Mouse (Mus musculus): Measurements from ENCODE around the gene Olfr569. TPM values are rescaled to one million over a fixed set of nuclear protein-coding genes. Genes with fewer than 3 reads are reported as not detected.

The Olfr569 gene
- polyA plus RNA-seq (2016; fragmentation: Nextera tagmentation; extraction: Ambion mirVana): not detected in 2 replicates

DNA sequence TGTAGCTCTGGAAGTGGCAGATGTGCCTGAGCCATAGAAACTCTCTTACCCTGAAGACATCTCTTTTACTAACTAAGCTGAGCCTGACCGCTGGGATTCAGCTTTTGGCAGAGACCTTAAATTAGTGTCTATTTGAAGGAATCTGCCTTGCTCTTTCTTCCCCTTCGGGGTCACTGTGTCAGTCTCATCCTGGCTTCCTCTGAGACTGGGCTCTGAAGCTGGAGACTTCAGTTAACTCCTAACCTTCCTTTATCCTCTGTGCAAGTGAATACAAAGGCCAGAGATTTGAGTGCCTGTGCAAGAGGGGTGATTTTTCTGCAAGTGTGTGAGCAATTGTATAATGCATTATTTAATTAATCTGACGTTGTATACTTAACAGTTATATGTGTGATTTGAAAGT lies at the start of gene Olfr569:
Gene Olfr569, minus strand, starts transcription at position 101 of the 400 bp plus-strand sequence.
- Histone ChIP-seq H3K9ac (no peak within 1 kb of the TSS), H3K27ac (ENCODE audit: poor library complexity, severe bottlenecking) (no peak within 1 kb of the TSS), H3K27me3 (replicated peaks) (no peaks in the 10 kb centered on the region), H3K4me3 (no peak within 1 kb of the TSS), H3K36me3 (no peaks in the 10 kb centered on the region), H3K4me1 (replicated peaks) (no peaks in the 10 kb centered on the region), H3K9me3 (replicated peaks) (no peaks in the 10 kb centered on the region), H3K4me2 (no peak within 1 kb of the TSS)
- ATAC-seq (ENCODE audit: insufficient number of reproducible peaks, low FRiP score): no peak
- whole genome bisulfite sequencing: 68% methylated on average over 3 of the region's 3 CpGs

DNA sequence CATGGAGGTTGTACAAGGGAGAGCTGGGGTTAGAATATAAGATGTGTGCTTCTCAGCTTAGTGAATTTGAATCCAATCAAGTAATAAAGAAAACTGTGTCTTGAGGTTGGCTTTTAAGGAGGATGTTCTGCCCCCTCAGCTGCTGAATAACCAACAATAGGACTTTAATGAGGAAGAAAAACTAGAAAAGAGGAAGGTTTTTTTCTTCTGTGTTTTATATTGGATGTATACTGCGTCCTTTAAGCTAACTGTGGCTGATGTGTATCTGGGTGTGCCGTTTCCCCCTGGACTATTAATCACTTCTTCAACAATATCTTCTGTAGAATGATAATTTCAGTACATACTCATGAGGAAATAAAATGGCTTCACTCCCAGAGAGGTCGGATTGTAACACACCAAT lies 36.4 kb upstream of the Olfr569 start:
- H3K9me3 ChIP-seq (replicated peaks): no peaks in the 10 kb centered on the region
- H3K36me3 ChIP-seq: no peaks in the 10 kb centered on the region
- no peaks in the 10 kb centered on the region for H3K27me3 ChIP-seq (replicated peaks)
- no peaks in the 10 kb centered on the region for H3K4me1 ChIP-seq (replicated peaks)
- WGBS: 68% methylated on average over 3 of the region's 3 CpGs
- no peak overlapping the region for H3K9ac ChIP-seq
- H3K27ac ChIP-seq (ENCODE audit: poor library complexity, severe bottlenecking): no peak overlapping the region
- H3K4me2 ChIP-seq: no peak overlapping the region
- ATAC-seq (ENCODE audit: insufficient number of reproducible peaks, low FRiP score): no peak
- no peak overlapping the region for H3K4me3 ChIP-seq

DNA sequence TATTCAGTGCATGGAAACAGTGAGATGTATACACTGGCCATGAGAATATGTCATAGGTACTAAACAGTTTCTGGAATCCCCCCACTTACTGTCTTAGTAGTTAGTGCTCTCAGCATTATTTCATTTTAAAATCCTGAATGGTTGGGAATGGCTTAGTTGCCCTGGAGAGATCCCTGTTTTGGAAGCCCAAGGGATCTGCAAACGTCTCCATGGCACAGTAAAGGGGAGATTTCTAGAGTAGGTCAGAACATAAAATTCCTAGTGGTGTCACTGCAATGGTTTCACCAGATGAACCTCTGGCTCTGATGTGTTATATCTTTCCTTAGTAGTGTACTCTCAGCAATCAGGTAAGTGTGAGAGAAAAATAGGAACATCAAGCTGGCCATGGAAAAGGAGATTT lies 33.4 kb upstream of the Olfr569 start, which contains the start of gene Olfr572:
Gene Olfr572, plus strand, starts transcription at position 301 of the 400 bp plus-strand sequence.
- no peaks in the 10 kb centered on the region for H3K27me3 ChIP-seq (replicated peaks)
- WGBS: 51% methylated on average over 1 of the region's 1 CpGs

DNA sequence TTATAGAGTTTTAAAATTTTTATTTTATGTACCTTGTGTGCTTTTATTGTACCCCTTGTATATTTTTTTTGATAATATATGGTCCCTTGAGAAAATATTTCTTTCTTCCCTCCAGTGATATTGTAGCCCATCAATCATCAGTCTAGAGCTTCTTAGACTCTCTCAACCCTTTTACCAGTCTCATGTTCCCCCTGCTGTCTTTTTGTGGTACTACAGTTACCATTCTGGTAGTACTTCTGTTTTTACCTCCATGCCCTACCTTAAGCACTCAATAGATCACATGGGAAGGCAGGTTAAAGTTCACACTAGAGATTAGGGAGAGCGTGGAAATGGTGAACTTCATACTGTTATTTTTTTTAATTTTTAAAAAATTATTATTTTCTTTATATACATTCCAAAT lies 28.9 kb upstream of the Olfr569 start:
- ATAC-seq (ENCODE audit: insufficient number of reproducible peaks, low FRiP score): peak; percentile 66
- no peaks in the 10 kb centered on the region for H3K36me3 ChIP-seq

More for the DNA sequence above, 33.4 kb upstream of the Olfr569 start, which contains the start of gene Olfr572:
- H3K4me2 ChIP-seq: no peak within 1 kb of the TSS
- H3K36me3 ChIP-seq: no peaks in the 10 kb centered on the region
- H3K4me1 ChIP-seq (replicated peaks): no peaks in the 10 kb centered on the region
- no peak for ATAC-seq (ENCODE audit: insufficient number of reproducible peaks, low FRiP score)
- no peaks in the 10 kb centered on the region for H3K9me3 ChIP-seq (replicated peaks)
- no peak within 1 kb of the TSS for H3K9ac ChIP-seq
- H3K27ac ChIP-seq (ENCODE audit: poor library complexity, severe bottlenecking): no peak within 1 kb of the TSS
- no peak within 1 kb of the TSS for H3K4me3 ChIP-seq

DNA sequence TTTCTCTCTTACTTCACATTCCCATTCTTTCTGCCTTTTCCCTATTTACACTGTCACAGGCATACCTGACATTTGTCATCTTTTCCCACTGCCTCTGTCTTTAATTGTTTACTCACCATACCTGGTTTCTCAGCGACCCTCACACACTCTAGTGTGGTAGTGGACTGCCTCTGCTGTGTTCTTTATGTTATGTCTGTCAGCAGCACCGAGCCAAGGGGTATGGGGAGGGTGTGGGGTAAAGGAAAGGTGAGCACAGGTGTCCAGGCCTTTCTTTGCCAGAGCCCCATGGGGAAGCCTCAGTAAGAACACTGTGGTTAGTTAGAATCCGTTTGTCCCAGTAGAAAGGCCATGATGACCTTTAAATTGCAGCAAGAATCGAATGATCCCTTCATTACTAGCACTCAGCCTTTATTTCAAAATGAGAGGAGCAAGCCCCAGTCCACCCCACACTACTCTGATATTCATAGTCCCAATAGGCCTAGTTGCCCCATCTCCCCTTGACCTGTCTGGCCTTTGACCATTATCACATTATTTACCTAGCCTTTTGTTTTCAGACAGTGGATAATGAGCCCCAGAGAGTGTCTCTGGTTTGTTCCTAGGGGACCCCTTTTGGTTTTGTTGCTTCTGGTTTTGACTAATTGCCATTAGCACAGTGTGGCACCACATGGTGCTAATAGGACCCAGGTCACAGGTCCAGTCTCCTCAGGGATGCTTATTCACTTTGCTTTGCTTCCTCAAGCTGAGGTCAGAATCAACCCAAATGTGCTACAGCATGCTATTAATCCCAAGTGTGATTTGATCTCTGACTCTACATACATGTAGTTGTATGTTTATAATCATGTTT lies 26.6 kb upstream of the Olfr569 start, which contains the start of gene Olfr571:
Gene Olfr571, minus strand, starts transcription at position 505 of the 844 bp plus-strand sequence.
- no peaks in the 10 kb centered on the region for H3K27me3 ChIP-seq (replicated peaks)
- no peak within 1 kb of the TSS for H3K27ac ChIP-seq (ENCODE audit: poor library complexity, severe bottlenecking)
- H3K9ac ChIP-seq: no peak within 1 kb of the TSS
- no peak for ATAC-seq (ENCODE audit: insufficient number of reproducible peaks, low FRiP score)
- no peak within 1 kb of the TSS for H3K4me2 ChIP-seq
- no peak within 1 kb of the TSS for H3K4me3 ChIP-seq
- 59% methylated on average over 4 of the region's 4 CpGs for WGBS
- no peaks in the 10 kb centered on the region for H3K36me3 ChIP-seq
- H3K4me1 ChIP-seq (replicated peaks): 0 out of 2 replicates have a peak, but pooled peaks cover 8% of the 10 kb centered on the region
- no peaks in the 10 kb centered on the region for H3K9me3 ChIP-seq (replicated peaks)

More for the DNA sequence above, 28.9 kb upstream of the Olfr569 start:
- Histone ChIP-seq H3K4me2 (no peak overlapping the region), H3K9me3 (replicated peaks) (no peaks in the 10 kb centered on the region), H3K4me1 (replicated peaks) (0 out of 2 replicates have a peak, but pooled peaks cover 6% of the 10 kb centered on the region), H3K4me3 (no peak overlapping the region), H3K27me3 (replicated peaks) (no peaks in the 10 kb centered on the region), H3K9ac (no peak overlapping the region), H3K27ac (ENCODE audit: poor library complexity, severe bottlenecking) (no peak overlapping the region)
- 11% methylated on average over 1 of the region's 1 CpGs for WGBS

DNA sequence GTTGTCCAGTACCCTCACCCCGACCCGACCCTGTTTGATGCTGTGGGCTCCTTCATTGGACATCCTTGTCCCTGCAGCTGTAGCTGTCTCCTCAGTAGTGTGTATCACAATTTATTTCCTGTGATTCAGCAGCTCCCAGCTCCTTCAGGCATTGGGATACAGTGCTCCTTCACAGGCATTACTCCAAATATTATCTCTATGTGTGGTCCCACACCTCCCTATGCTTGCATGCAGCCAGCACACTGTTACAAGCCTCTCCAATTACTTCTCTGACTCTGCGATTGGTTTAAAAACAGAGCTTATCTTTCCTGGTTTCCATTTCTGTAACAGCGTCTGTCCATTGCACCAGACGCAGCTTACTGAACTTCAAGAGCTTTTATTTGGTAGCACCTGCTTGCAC lies 25.7 kb upstream of the Olfr569 start:
- no peaks in the 10 kb centered on the region for H3K9me3 ChIP-seq (replicated peaks)
- WGBS: 30% methylated on average over 5 of the region's 5 CpGs
- H3K4me2 ChIP-seq: no peak overlapping the region
- H3K9ac ChIP-seq: no peak overlapping the region
- H3K36me3 ChIP-seq: no peaks in the 10 kb centered on the region
- ATAC-seq (ENCODE audit: insufficient number of reproducible peaks, low FRiP score): no peak
- H3K27me3 ChIP-seq (replicated peaks): no peaks in the 10 kb centered on the region
- 0 out of 2 replicates have a peak, but pooled peaks cover 8% of the 10 kb centered on the region for H3K4me1 ChIP-seq (replicated peaks)
- H3K4me3 ChIP-seq: no peak overlapping the region
- H3K27ac ChIP-seq (ENCODE audit: poor library complexity, severe bottlenecking): no peak overlapping the region

DNA sequence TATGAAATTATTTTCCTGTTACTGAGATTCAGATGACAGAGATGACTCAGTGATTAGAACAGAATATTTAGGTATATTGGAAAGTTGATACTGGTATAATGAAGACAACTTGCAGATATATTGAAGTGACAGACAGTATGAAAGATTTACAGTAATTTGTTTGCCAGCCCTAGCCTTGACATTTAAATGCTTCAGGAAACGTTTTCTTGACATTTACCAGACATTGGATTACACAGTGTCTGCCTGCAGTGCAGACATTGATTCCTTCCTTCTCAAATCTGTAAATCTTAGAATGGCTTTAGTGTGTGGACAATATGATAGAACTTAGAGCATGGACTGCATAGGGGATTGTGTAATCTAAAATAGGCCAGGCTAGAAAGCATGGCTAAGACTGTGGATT lies 24.6 kb upstream of the Olfr569 start:
- H3K4me2 ChIP-seq: no peak overlapping the region
- no peaks in the 10 kb centered on the region for H3K36me3 ChIP-seq
- no peaks in the 10 kb centered on the region for H3K9me3 ChIP-seq (replicated peaks)
- no peaks in the 10 kb centered on the region for H3K27me3 ChIP-seq (replicated peaks)
- no peak for ATAC-seq (ENCODE audit: insufficient number of reproducible peaks, low FRiP score)
- WGBS: 28% methylated on average over 1 of the region's 1 CpGs
- 0 out of 2 replicates have a peak, but pooled peaks cover 8% of the 10 kb centered on the region for H3K4me1 ChIP-seq (replicated peaks)
- no peak overlapping the region for H3K27ac ChIP-seq (ENCODE audit: poor library complexity, severe bottlenecking)
- no peak overlapping the region for H3K9ac ChIP-seq
- no peak overlapping the region for H3K4me3 ChIP-seq

DNA sequence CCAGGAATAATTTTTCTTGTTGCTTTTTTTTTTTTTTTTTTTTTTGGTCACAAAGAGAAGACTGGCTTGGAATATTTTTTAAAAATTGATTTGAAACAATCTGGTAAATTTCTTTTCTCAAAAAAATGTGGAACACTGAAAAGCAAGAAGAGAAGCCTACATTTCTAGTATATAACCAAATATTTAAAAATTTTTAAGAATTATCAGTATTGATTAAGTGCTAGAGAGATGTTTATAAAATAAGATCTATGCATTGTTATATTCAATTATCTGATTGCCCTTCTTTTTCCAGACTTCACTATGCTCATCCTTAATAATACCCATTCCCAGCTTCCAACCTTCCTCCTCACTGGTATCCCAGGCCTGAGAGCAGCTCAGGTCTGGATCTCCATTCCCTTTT lies 13.9 kb downstream of the Olfr569 start, which contains the start of gene Olfr568:
Gene Olfr568, plus strand, starts transcription at position 301 of the 400 bp plus-strand sequence.
- Histone ChIP-seq H3K9ac (no peak within 1 kb of the TSS), H3K36me3 (no peaks in the 10 kb centered on the region), H3K4me3 (no peak within 1 kb of the TSS), H3K9me3 (replicated peaks) (no peaks in the 10 kb centered on the region), H3K27ac (ENCODE audit: poor library complexity, severe bottlenecking) (no peak within 1 kb of the TSS), H3K27me3 (replicated peaks) (no peaks in the 10 kb centered on the region), H3K4me2 (no peak within 1 kb of the TSS), H3K4me1 (replicated peaks) (no peaks in the 10 kb centered on the region)
- no peak for ATAC-seq (ENCODE audit: insufficient number of reproducible peaks, low FRiP score)

DNA sequence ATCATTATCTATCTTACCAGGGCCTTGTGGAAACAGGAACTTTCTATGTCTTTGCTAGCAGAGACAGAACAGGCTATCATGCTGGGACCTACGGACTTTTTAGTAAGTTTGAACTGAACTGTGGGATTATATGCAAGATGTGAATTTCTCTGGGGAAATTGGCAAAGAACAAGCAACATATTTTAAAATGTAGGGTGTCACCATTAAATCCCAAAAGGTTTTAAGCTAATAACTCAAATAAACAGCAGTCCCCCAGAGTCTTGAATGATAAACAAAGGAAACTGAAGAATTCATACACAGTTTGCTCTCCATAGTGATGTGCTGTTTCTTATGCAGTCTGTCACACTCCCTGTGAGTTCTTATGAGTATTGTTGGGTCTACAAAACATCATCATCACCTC lies 32.0 kb downstream of the Olfr569 start, which contains the start of gene Olfr566:
Gene Olfr566, minus strand, starts transcription at position 101 of the 400 bp plus-strand sequence.
- Histone ChIP-seq H3K4me3 (no peak within 1 kb of the TSS), H3K27ac (ENCODE audit: poor library complexity, severe bottlenecking) (no peak within 1 kb of the TSS), H3K9me3 (replicated peaks) (no peaks in the 10 kb centered on the region), H3K4me1 (replicated peaks) (no peaks in the 10 kb centered on the region), H3K9ac (no peak within 1 kb of the TSS), H3K27me3 (replicated peaks) (no peaks in the 10 kb centered on the region), H3K36me3 (no peaks in the 10 kb centered on the region), H3K4me2 (no peak within 1 kb of the TSS)
- no peak for ATAC-seq (ENCODE audit: insufficient number of reproducible peaks, low FRiP score)
- 72% methylated on average over 1 of the region's 1 CpGs for WGBS

DNA sequence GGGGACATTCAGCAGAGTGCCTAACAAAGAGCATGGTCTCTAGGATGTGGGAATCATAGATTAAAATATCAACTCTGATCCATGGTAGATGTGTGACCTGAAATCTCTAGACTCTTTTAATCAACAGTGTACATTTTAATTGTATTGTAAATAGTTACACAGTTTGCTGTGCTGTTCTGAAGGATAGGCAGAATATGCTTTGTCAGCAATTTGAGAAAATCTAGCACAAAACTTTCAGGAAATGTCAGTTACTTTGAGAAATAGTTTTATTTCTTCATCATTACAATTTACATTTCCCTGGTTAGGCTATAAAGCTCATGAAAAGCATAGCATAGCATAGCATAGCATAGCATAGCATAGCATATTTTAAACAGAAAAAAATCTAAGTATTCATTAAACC lies 34.9 kb downstream of the Olfr569 start:
- ATAC-seq (ENCODE audit: insufficient number of reproducible peaks, low FRiP score): no peak
- Histone ChIP-seq H3K27ac (ENCODE audit: poor library complexity, severe bottlenecking) (no peak overlapping the region), H3K9me3 (replicated peaks) (no peaks in the 10 kb centered on the region)

More for the DNA sequence above, 34.9 kb downstream of the Olfr569 start:
- no peaks in the 10 kb centered on the region for H3K4me1 ChIP-seq (replicated peaks)
- no peak overlapping the region for H3K9ac ChIP-seq
- no peak overlapping the region for H3K4me2 ChIP-seq
- no peaks in the 10 kb centered on the region for H3K36me3 ChIP-seq
- no peaks in the 10 kb centered on the region for H3K27me3 ChIP-seq (replicated peaks)
- no peak overlapping the region for H3K4me3 ChIP-seq
